Mouse (Mus musculus) heart, postnatal 0 days (tissue): ENCODE data around the gene Cmtm4. TPM values are rescaled to one million over a fixed set of nuclear protein-coding genes. Genes with fewer than 3 reads are reported as not detected.
A peak's percentile ranks its signal among the peaks of the same experiment; 100 is the strongest.

ENCODE experiments used
- ATAC-seq: fragments of 200-750 bp; cut with Nextera tagmentation; 2 replicates; pipeline ENCODE4 v1.8.0; 2017; ENCODE audit warnings: low read depth, moderate number of reproducible peaks, moderate library complexity; ENCODE audit not compliant: insufficient read depth
- DNase-seq: peaks from one replicate; pipeline ENCODE4 v3.0.0-alpha.2; 2016; ENCODE audit warnings: low spot score
- H3K27ac ChIP-seq: fragments of 300-500 bp; sonication (generic); 2 replicates; pipeline ENCODE4 v1.5.1; 2014; ENCODE audit warnings: low read depth, mild to moderate bottlenecking
- H3K27me3 ChIP-seq: fragments of 300-500 bp; sonication (generic); 2 replicates; pipeline ENCODE4 v1.6.1; 2014; ENCODE audit warnings: low read length, mixed read lengths; ENCODE audit not compliant: control insufficient read depth, insufficient read depth
- H3K36me3 ChIP-seq: fragments of 300-500 bp; sonication (generic); replicated peaks from 2 replicates; pipeline ENCODE4 v1.6.1; 2014; ENCODE audit warnings: low read length, mixed read lengths; ENCODE audit not compliant: control insufficient read depth, insufficient read depth
- H3K4me1 ChIP-seq: fragments of 300-500 bp; sonication (generic); 2 replicates; pipeline ENCODE4 v1.6.1; 2014; ENCODE audit warnings: antibody characterized with exemption; ENCODE audit not compliant: control insufficient read depth, insufficient read depth
- H3K4me2 ChIP-seq: fragments of 300-500 bp; sonication (generic); 2 replicates; pipeline ENCODE4 v1.6.1; 2014; ENCODE audit warnings: low read depth, mild to moderate bottlenecking, low read length, moderate library complexity
- H3K4me3 ChIP-seq: fragments of 300-500 bp; sonication (generic); 2 replicates; pipeline ENCODE4 v1.5.1; 2014; ENCODE audit warnings: low read depth, low read length
- H3K9ac ChIP-seq: fragments of 300-500 bp; sonication (generic); replicated peaks from 2 replicates; pipeline ENCODE4 v1.6.1; 2014; ENCODE audit warnings: low read depth, low read length, mixed read lengths
- H3K9me3 ChIP-seq: fragments of 300-500 bp; sonication (generic); replicated peaks from 2 replicates; pipeline ENCODE4 v1.6.1; 2016; ENCODE audit warnings: low read length; ENCODE audit not compliant: control insufficient read depth
- CTCF ChIP-seq: IDR thresholded peaks from 2 replicates; pipeline ENCODE4 v1.5.1; 2016; ENCODE audit warnings: antibody characterized with exemption, control low read depth, low read depth
- EP300 ChIP-seq: IDR thresholded peaks from 2 replicates; pipeline ENCODE4 v1.6.1; 2016; ENCODE audit warnings: antibody characterized with exemption, low read depth
- WGBS: fragments of 180-500 bp; shearing (Covaris S2); extraction: QIAGEN DNeasy Blood & Tissue Kit; methylation state at CpG from one replicate; pipeline ENCODE4 v1.1.7; 2014; 5-methylcytosine and 5-hydroxymethylcytosine counted together
- polyA plus RNA-seq: library from polyadenylated mRNA; unstranded; fragments of >200 nt; fragmentation: Nextera tagmentation; extraction: Ambion mirVana; gene quantifications from 2 replicates; pipeline ENCODE4 v1.2.1, GENCODE M21; 2015
- total RNA-seq: library from RNA; depleted of rRNA; stranded (reverse); fragments of >200 nt; gene quantifications from 2 replicates; pipeline ENCODE4 v1.2.3, GENCODE M21; 2014; ENCODE audit warnings: low replicate concordance

Cmtm4 gene
- total and polyA plus RNA-seq, 2 experiments from 2014 or later: 1.2 to 10.2 TPM

- Histone ChIP-seq H3K4me3 (no peak overlapping the region), H3K27me3 (no peaks in the 10 kb centered on the region), H3K27ac (no peak overlapping the region), H3K9ac (no peak overlapping the region), H3K4me1 (peaks cover 8% of the 10 kb centered on the region; the same call in 1 of the 2 replicates), H3K4me2 (no peak overlapping the region), H3K36me3 (peaks cover 86% of the 10 kb centered on the region), H3K9me3 (no peaks in the 10 kb centered on the region)
- no peak for DNase-seq
- no peak for ATAC-seq
- TF ChIP-seq EP300 (no peak), CTCF (peak; percentile 26; the same call in 1 of the 2 replicates)
- whole genome bisulfite sequencing: 75% methylated on average over 4 of the region's 4 CpGs
These were observed 38.7 kb upstream of the Cmtm4 start for GRCm38 (mm10) chr8:104434275-104434674.

- Histone ChIP-seq H3K4me2 (no peak overlapping the region), H3K27ac (no peak overlapping the region), H3K4me3 (no peak overlapping the region), H3K36me3 (peaks cover 86% of the 10 kb centered on the region), H3K4me1 (peaks cover 8% of the 10 kb centered on the region; the same call in 1 of the 2 replicates), H3K9ac (no peak overlapping the region), H3K27me3 (no peaks in the 10 kb centered on the region), H3K9me3 (no peaks in the 10 kb centered on the region)
- TF ChIP-seq EP300: no peak
- TF ChIP-seq CTCF: no peak
- WGBS: 87% methylated on average over 5 of the region's 5 CpGs
- ATAC-seq (no peak), DNase-seq (no peak)
These were observed 37.7 kb upstream of the Cmtm4 start for GRCm38 (mm10) chr8:104433191-104433842.

GRCm38 (mm10) chr8:104432656-104433055 lies 37.0 kb upstream of the Cmtm4 start:
- Histone ChIP-seq H3K4me1 (peaks cover 8% of the 10 kb centered on the region; the same call in 1 of the 2 replicates), H3K27ac (no peak overlapping the region), H3K9ac (no peak overlapping the region), H3K27me3 (no peaks in the 10 kb centered on the region), H3K36me3 (peaks cover 90% of the 10 kb centered on the region), H3K4me3 (no peak overlapping the region), H3K9me3 (no peaks in the 10 kb centered on the region), H3K4me2 (no peak overlapping the region)
- DNase-seq (no peak), ATAC-seq (no peak)
- WGBS: 97% methylated on average over 6 of the region's 6 CpGs
- TF ChIP-seq CTCF (no peak), EP300 (no peak)

GRCm38 (mm10) chr8:104430230-104430629 lies 34.6 kb upstream of the Cmtm4 start:
- ATAC-seq: no peak
- Histone ChIP-seq H3K9me3 (no peaks in the 10 kb centered on the region), H3K4me3 (no peak overlapping the region), H3K36me3 (peaks cover 98% of the 10 kb centered on the region), H3K9ac (no peak overlapping the region), H3K4me2 (no peak overlapping the region), H3K27me3 (no peaks in the 10 kb centered on the region), H3K4me1 (0 out of 2 replicates have a peak, but pooled peaks cover under 1% of the 10 kb centered on the region), H3K27ac (no peak overlapping the region)
- DNase-seq: no peak
- no peak for TF ChIP-seq EP300
- no peak for TF ChIP-seq CTCF
- 82% methylated on average over 7 of the region's 7 CpGs for WGBS

GRCm38 (mm10) chr8:104427703-104428102 lies 32.1 kb upstream of the Cmtm4 start:
- Histone ChIP-seq H3K4me2 (no peak overlapping the region), H3K27ac (no peak overlapping the region), H3K27me3 (no peaks in the 10 kb centered on the region), H3K4me3 (no peak overlapping the region), H3K9ac (no peak overlapping the region), H3K4me1 (no peaks in the 10 kb centered on the region), H3K9me3 (no peaks in the 10 kb centered on the region), H3K36me3 (peaks cover 99% of the 10 kb centered on the region)
- ATAC-seq (no peak), DNase-seq (no peak)
- WGBS: 90% methylated on average over 13 of the region's 13 CpGs
- TF ChIP-seq EP300 (no peak), CTCF (no peak)

GRCm38 (mm10) chr8:104422313-104422712 lies 26.7 kb upstream of the Cmtm4 start:
- Histone ChIP-seq H3K4me2 (no peak overlapping the region), H3K9me3 (no peaks in the 10 kb centered on the region), H3K27ac (no peak overlapping the region), H3K4me1 (no peaks in the 10 kb centered on the region), H3K4me3 (no peak overlapping the region), H3K9ac (no peak overlapping the region), H3K27me3 (no peaks in the 10 kb centered on the region), H3K36me3 (peaks cover 98% of the 10 kb centered on the region)
- 54% methylated on average over 6 of the region's 6 CpGs for WGBS
- no peak for DNase-seq
- ATAC-seq: no peak
- TF ChIP-seq CTCF (no peak), EP300 (no peak)
